Mouse (Mus musculus): ENCODE measurements around the gene Lpgat1.

Gene Lpgat1

GRCm38 (mm10) chr1:191806740-191807139 is 89.1 kb downstream of the Lpgat1 start:
- no peak for DNase-seq (ENCODE audit: low spot score)

- no peak for DNase-seq (ENCODE audit: low spot score)
Measured at GRCm38 (mm10) chr1:191807979-191808378, 90.3 kb downstream of the Lpgat1 start.

- peak; percentile 11 for DNase-seq (ENCODE audit: low spot score)
Measured at GRCm38 (mm10) chr1:191808688-191809223, 91.1 kb downstream of the Lpgat1 start.

- DNase-seq (ENCODE audit: low spot score) = no peak
Measured at GRCm38 (mm10) chr1:191811774-191812173, 94.1 kb downstream of the Lpgat1 start.

- DNase-seq (ENCODE audit: low spot score) = no peak
Measured at GRCm38 (mm10) chr1:191812949-191813691, 95.5 kb downstream of the Lpgat1 start.

- DNase-seq (ENCODE audit: low spot score) = no peak
Measured at GRCm38 (mm10) chr1:191814240-191814639, 96.6 kb downstream of the Lpgat1 start.

GRCm38 (mm10) chr1:191814935-191815334 is 97.3 kb downstream of the Lpgat1 start:
- DNase-seq (ENCODE audit: low spot score) = peak; percentile 17

GRCm38 (mm10) chr1:191816596-191816995 is 99.0 kb downstream of the Lpgat1 start:
- no peak for DNase-seq (ENCODE audit: low spot score)

- DNase-seq (ENCODE audit: low spot score) = peak; percentile 90
Measured at GRCm38 (mm10) chr1:191817418-191818144, 99.9 kb downstream of the Lpgat1 start.

- DNase-seq (ENCODE audit: low spot score) = no peak
Measured at GRCm38 (mm10) chr1:191818145-191818631, 100.6 kb downstream of the Lpgat1 start.

- no peak for DNase-seq (ENCODE audit: low spot score)
Measured at GRCm38 (mm10) chr1:191819026-191819425, 101.4 kb downstream of the Lpgat1 start.

- peak; percentile 8 for DNase-seq (ENCODE audit: low spot score)
Measured at GRCm38 (mm10) chr1:191820951-191821325, 103.3 kb downstream of the Lpgat1 start.

- peak; percentile 97 for DNase-seq (ENCODE audit: low spot score)
Measured at GRCm38 (mm10) chr1:191821326-191822091, 103.9 kb downstream of the Lpgat1 start, which contains the start of gene Nek2. Gene Nek2 (plus strand): TSS chr1:191821444.

GRCm38 (mm10) chr1:191829124-191829523 is 111.5 kb downstream of the Lpgat1 start:
- DNase-seq (ENCODE audit: low spot score) = no peak

- DNase-seq (ENCODE audit: low spot score) = no peak
Measured at GRCm38 (mm10) chr1:191833396-191833795, 115.8 kb downstream of the Lpgat1 start.
